Mouse (Mus musculus): ENCODE data around the gene Foxp4. TPM values are rescaled to one million over a fixed set of nuclear protein-coding genes. Genes with fewer than 3 reads are reported as not detected.

The Foxp4 gene
- polyA plus RNA-seq, 1 experiment: 194 TPM

- Histone ChIP-seq H3K4me1 (replicated peaks; ENCODE audit: control insufficient read depth, insufficient read depth, low read length) (peaks cover 10% of the 10 kb centered on the region), H3K27me3 (ENCODE audit: control insufficient read depth, insufficient read depth, low read length) (no peaks in the 10 kb centered on the region), H3K36me3 (ENCODE audit: control insufficient read depth, insufficient read depth, low read length) (peaks cover 7% of the 10 kb centered on the region), H3K27ac (ENCODE audit: control insufficient read depth, insufficient read depth, low read length) (no peak overlapping the region), H3K4me3 (ENCODE audit: control insufficient read depth, insufficient read depth, low read length) (no peak overlapping the region)
- TF ChIP-seq POLR2A (IDR thresholded peaks at IDR 0.05; ENCODE audit: control insufficient read depth, extremely low read depth, insufficient read depth, low read length, poor library complexity): no peak
- no peak for TF ChIP-seq CTCF (IDR thresholded peaks at IDR 0.05; ENCODE audit: borderline replicate concordance, control insufficient read depth, extremely low read depth, insufficient read depth, low read length, poor library complexity)
- DNase-seq: no peak
- WGBS: 95% methylated on average over 10 of the region's 10 CpGs
Observed at GRCm38 (mm10) chr17:47869874-47870273, 54.6 kb downstream of the Foxp4 start.

- TF ChIP-seq POLR2A (IDR thresholded peaks at IDR 0.05; ENCODE audit: control insufficient read depth, extremely low read depth, insufficient read depth, low read length, poor library complexity) (no peak), CTCF (IDR thresholded peaks at IDR 0.05; ENCODE audit: borderline replicate concordance, control insufficient read depth, extremely low read depth, insufficient read depth, low read length, poor library complexity) (no peak)
- Histone ChIP-seq H3K4me3 (ENCODE audit: control insufficient read depth, insufficient read depth, low read length) (no peak overlapping the region), H3K27me3 (ENCODE audit: control insufficient read depth, insufficient read depth, low read length) (no peaks in the 10 kb centered on the region), H3K27ac (ENCODE audit: control insufficient read depth, insufficient read depth, low read length) (no peak overlapping the region), H3K36me3 (ENCODE audit: control insufficient read depth, insufficient read depth, low read length) (peaks cover 6% of the 10 kb centered on the region), H3K4me1 (replicated peaks; ENCODE audit: control insufficient read depth, insufficient read depth, low read length) (peaks cover 3% of the 10 kb centered on the region)
- 74% methylated on average over 10 of the region's 10 CpGs for WGBS
- no peak for DNase-seq
Observed at GRCm38 (mm10) chr17:47866037-47866436, 58.4 kb downstream of the Foxp4 start.

- Histone ChIP-seq H3K27ac (ENCODE audit: control insufficient read depth, insufficient read depth, low read length) (no peak overlapping the region), H3K27me3 (ENCODE audit: control insufficient read depth, insufficient read depth, low read length) (no peaks in the 10 kb centered on the region), H3K4me1 (replicated peaks; ENCODE audit: control insufficient read depth, insufficient read depth, low read length) (peaks cover 3% of the 10 kb centered on the region), H3K36me3 (ENCODE audit: control insufficient read depth, insufficient read depth, low read length) (no peaks in the 10 kb centered on the region), H3K4me3 (ENCODE audit: control insufficient read depth, insufficient read depth, low read length) (no peak overlapping the region)
- TF ChIP-seq CTCF (IDR thresholded peaks at IDR 0.05; ENCODE audit: borderline replicate concordance, control insufficient read depth, extremely low read depth, insufficient read depth, low read length, poor library complexity): peak; percentile 98
- 0 out of 2 replicates have a peak, but pooled peaks have one; percentile 21 for TF ChIP-seq POLR2A (IDR thresholded peaks at IDR 0.05; ENCODE audit: control insufficient read depth, extremely low read depth, insufficient read depth, low read length, poor library complexity)
- peak; percentile 88 for DNase-seq
- 5% methylated on average over 17 of the region's 17 CpGs for WGBS
Observed at GRCm38 (mm10) chr17:47864496-47864895, 59.9 kb downstream of the Foxp4 start.

GRCm38 (mm10) chr17:47863437-47863836 lies 61.0 kb downstream of the Foxp4 start:
- no peak for DNase-seq
- no peak for TF ChIP-seq POLR2A (IDR thresholded peaks at IDR 0.05; ENCODE audit: control insufficient read depth, extremely low read depth, insufficient read depth, low read length, poor library complexity)
- no peak for TF ChIP-seq CTCF (IDR thresholded peaks at IDR 0.05; ENCODE audit: borderline replicate concordance, control insufficient read depth, extremely low read depth, insufficient read depth, low read length, poor library complexity)
- Histone ChIP-seq H3K36me3 (ENCODE audit: control insufficient read depth, insufficient read depth, low read length) (no peaks in the 10 kb centered on the region), H3K4me1 (replicated peaks; ENCODE audit: control insufficient read depth, insufficient read depth, low read length) (peaks cover 3% of the 10 kb centered on the region), H3K4me3 (ENCODE audit: control insufficient read depth, insufficient read depth, low read length) (no peak overlapping the region), H3K27me3 (ENCODE audit: control insufficient read depth, insufficient read depth, low read length) (no peaks in the 10 kb centered on the region), H3K27ac (ENCODE audit: control insufficient read depth, insufficient read depth, low read length) (no peak overlapping the region)
- 83% methylated on average over 11 of the region's 11 CpGs for WGBS

- Histone ChIP-seq H3K4me3 (ENCODE audit: control insufficient read depth, insufficient read depth, low read length) (no peak overlapping the region), H3K27ac (ENCODE audit: control insufficient read depth, insufficient read depth, low read length) (no peak overlapping the region), H3K4me1 (replicated peaks; ENCODE audit: control insufficient read depth, insufficient read depth, low read length) (peaks cover 3% of the 10 kb centered on the region), H3K36me3 (ENCODE audit: control insufficient read depth, insufficient read depth, low read length) (no peaks in the 10 kb centered on the region), H3K27me3 (ENCODE audit: control insufficient read depth, insufficient read depth, low read length) (no peaks in the 10 kb centered on the region)
- WGBS: 93% methylated on average over 4 of the region's 4 CpGs
- DNase-seq: no peak
- no peak for TF ChIP-seq CTCF (IDR thresholded peaks at IDR 0.05; ENCODE audit: borderline replicate concordance, control insufficient read depth, extremely low read depth, insufficient read depth, low read length, poor library complexity)
Observed at GRCm38 (mm10) chr17:47863023-47863422, 61.4 kb downstream of the Foxp4 start.

GRCm38 (mm10) chr17:47855544-47855943 lies 68.9 kb downstream of the Foxp4 start:
- no peak for TF ChIP-seq CTCF (IDR thresholded peaks at IDR 0.05; ENCODE audit: borderline replicate concordance, control insufficient read depth, extremely low read depth, insufficient read depth, low read length, poor library complexity)
- TF ChIP-seq POLR2A (IDR thresholded peaks at IDR 0.05; ENCODE audit: control insufficient read depth, extremely low read depth, insufficient read depth, low read length, poor library complexity): no peak
- WGBS: 85% methylated on average over 4 of the region's 4 CpGs
- DNase-seq: no peak
- H3K27me3 ChIP-seq (ENCODE audit: control insufficient read depth, insufficient read depth, low read length): no peaks in the 10 kb centered on the region
- no peaks in the 10 kb centered on the region for H3K36me3 ChIP-seq (ENCODE audit: control insufficient read depth, insufficient read depth, low read length)
- H3K4me3 ChIP-seq (ENCODE audit: control insufficient read depth, insufficient read depth, low read length): no peak overlapping the region
- H3K4me1 ChIP-seq (replicated peaks; ENCODE audit: control insufficient read depth, insufficient read depth, low read length): no peaks in the 10 kb centered on the region
- H3K27ac ChIP-seq (ENCODE audit: control insufficient read depth, insufficient read depth, low read length): no peak overlapping the region

- no peak for TF ChIP-seq CTCF (IDR thresholded peaks at IDR 0.05; ENCODE audit: borderline replicate concordance, control insufficient read depth, extremely low read depth, insufficient read depth, low read length, poor library complexity)
- TF ChIP-seq POLR2A (IDR thresholded peaks at IDR 0.05; ENCODE audit: control insufficient read depth, extremely low read depth, insufficient read depth, low read length, poor library complexity): no peak
- 62% methylated on average over 8 of the region's 8 CpGs for WGBS
- no peak for DNase-seq
- H3K4me1 ChIP-seq (replicated peaks; ENCODE audit: control insufficient read depth, insufficient read depth, low read length): no peaks in the 10 kb centered on the region
- no peak overlapping the region for H3K27ac ChIP-seq (ENCODE audit: control insufficient read depth, insufficient read depth, low read length)
- H3K27me3 ChIP-seq (ENCODE audit: control insufficient read depth, insufficient read depth, low read length): no peaks in the 10 kb centered on the region
- H3K36me3 ChIP-seq (ENCODE audit: control insufficient read depth, insufficient read depth, low read length): no peaks in the 10 kb centered on the region
- H3K4me3 ChIP-seq (ENCODE audit: control insufficient read depth, insufficient read depth, low read length): no peak overlapping the region
Observed at GRCm38 (mm10) chr17:47854908-47855307, 69.5 kb downstream of the Foxp4 start.
